13 mouse cellular contexts compared by ENCODE assay signal in the genomic region with DNA sequence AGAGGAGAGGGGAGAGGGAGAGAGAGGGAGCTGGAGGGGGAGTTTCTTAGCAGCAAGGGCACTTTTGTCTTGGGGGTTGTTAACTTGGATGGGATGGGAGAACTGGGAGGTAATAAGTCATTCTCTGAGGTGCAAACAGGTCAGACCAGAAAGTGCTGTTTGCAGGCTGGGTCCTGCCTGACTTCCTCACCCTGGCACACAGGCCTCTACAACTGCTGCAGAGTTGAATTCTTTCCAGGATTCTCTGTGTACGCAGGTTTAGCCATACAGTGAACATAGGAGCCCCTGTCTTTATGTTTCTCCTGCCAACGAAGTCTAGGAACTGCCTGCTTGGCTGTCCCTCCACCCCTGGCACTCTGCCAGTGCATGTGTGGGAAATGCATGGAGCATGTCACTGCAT. TPM values are rescaled to one million over a fixed set of nuclear protein-coding genes. Genes with fewer than 3 reads are reported as not detected.
"Had no signal": no experiment of that assay in that cellular context is flagged by ENCODE, and none has a peak within 500 bp of the region (broad histone marks: within the 10 kb centered on the region; RNA-seq: fewer than 3 reads in every experiment).

No protein-coding gene starts in this region.

RNA-seq across cellular contexts. Expression of a gene that starts 28.9 kb away (rescaled TPM):
- polyA plus RNA-seq: limb, embryonic 10.5 days; limb, embryonic 11.5 days; limb, embryonic 12.5 days; limb, embryonic 15.5 days; liver, adult 2 months; liver, embryonic 11.5 days; liver, embryonic 12.5 days; liver, embryonic 16.5 days; liver, postnatal 0 days; macrophage; midbrain, embryonic 10.5 days; midbrain, embryonic 13.5 days; midbrain, postnatal 0 days had no signal

RNA-seq across cellular contexts. Expression of a gene that starts 35.2 kb away (rescaled TPM):
- polyA plus RNA-seq: macrophage had no signal
